Mouse (Mus musculus): ENCODE results near the gene Golga4.

Golga4 gene

GRCm38 (mm10) chr9:118506020-118506403, at the start of gene Golga4:
Gene Golga4 (plus strand): TSS chr9:118506267.
- in situ Hi-C loops (cut with MboI, MseI), result no loop called here

GRCm38 (mm10) chr9:118456405-118456804, 49.7 kb upstream of the Golga4 start:
- in situ Hi-C loops (cut with MboI, MseI), result no loop called here

GRCm38 (mm10) chr9:118458039-118458438, 48.0 kb upstream of the Golga4 start:
- in situ Hi-C loops (cut with MboI, MseI), result no loop called here

- in situ Hi-C loops (cut with MboI, MseI), result no loop called here
Measured at GRCm38 (mm10) chr9:118464031-118464430, 42.0 kb upstream of the Golga4 start.

- in situ Hi-C loops (cut with MboI, MseI), result no loop called here
Measured at GRCm38 (mm10) chr9:118468301-118468700, 37.8 kb upstream of the Golga4 start.

GRCm38 (mm10) chr9:118469272-118469671, 36.8 kb upstream of the Golga4 start:
- in situ Hi-C loops (cut with MboI, MseI), result no loop called here

GRCm38 (mm10) chr9:118471296-118471695, 34.8 kb upstream of the Golga4 start:
- in situ Hi-C loops (cut with MboI, MseI), result no loop called here

GRCm38 (mm10) chr9:118476211-118476765, 29.8 kb upstream of the Golga4 start:
- in situ Hi-C loops (cut with MboI, MseI), result loop anchor here (5.0 kb wide), 1 partner anchor 114 kb away; no protein-coding TSS in a partner anchor

- in situ Hi-C loops (cut with MboI, MseI), result loop anchor here (5.0 kb wide), 1 partner anchor 115 kb away; no protein-coding TSS in a partner anchor
Measured at GRCm38 (mm10) chr9:118476766-118477271, 29.2 kb upstream of the Golga4 start.

- in situ Hi-C loops (cut with MboI, MseI), result loop anchor here (5.0 kb wide), 1 partner anchor 115 kb away; no protein-coding TSS in a partner anchor
Measured at GRCm38 (mm10) chr9:118477281-118477931, 28.7 kb upstream of the Golga4 start.

- in situ Hi-C loops (cut with MboI, MseI), result loop anchor here (5.0 kb wide), 1 partner anchor 116 kb away; no protein-coding TSS in a partner anchor
Measured at GRCm38 (mm10) chr9:118477961-118478360, 28.1 kb upstream of the Golga4 start, which contains the start of gene Eomes. Gene Eomes (plus strand): TSS chr9:118478212.

- in situ Hi-C loops (cut with MboI, MseI), result loop anchor here (5.0 kb wide), 1 partner anchor 116 kb away; no protein-coding TSS in a partner anchor
Measured at GRCm38 (mm10) chr9:118478458-118478838, 27.6 kb upstream of the Golga4 start.

- in situ Hi-C loops (cut with MboI, MseI), result loop anchor here (5.0 kb wide), 1 partner anchor 117 kb away; no protein-coding TSS in a partner anchor
Measured at GRCm38 (mm10) chr9:118478839-118479507, 27.1 kb upstream of the Golga4 start.

GRCm38 (mm10) chr9:118479508-118480291, 26.4 kb upstream of the Golga4 start:
- in situ Hi-C loops (cut with MboI, MseI), result loop anchor here (5.0 to 10.0 kb wide), 2 partner anchors 117 to 315 kb away; no protein-coding TSS in a partner anchor

- in situ Hi-C loops (cut with MboI, MseI), result loop anchor here (10.0 kb wide), 1 partner anchor 315 kb away; no protein-coding TSS in a partner anchor
Measured at GRCm38 (mm10) chr9:118480292-118480690, 25.8 kb upstream of the Golga4 start.

GRCm38 (mm10) chr9:118482210-118482609, 23.9 kb upstream of the Golga4 start:
- in situ Hi-C loops (cut with MboI, MseI), result loop anchor here (10.0 kb wide), 1 partner anchor 317 kb away; no protein-coding TSS in a partner anchor

GRCm38 (mm10) chr9:118486361-118487095, 19.5 kb upstream of the Golga4 start:
- in situ Hi-C loops (cut with MboI, MseI), result loop anchor here (10.0 kb wide), 1 partner anchor 322 kb away; no protein-coding TSS in a partner anchor

GRCm38 (mm10) chr9:118487096-118487395, 19.0 kb upstream of the Golga4 start:
- in situ Hi-C loops (cut with MboI, MseI), result loop anchor here (10.0 kb wide), 1 partner anchor 322 kb away; no protein-coding TSS in a partner anchor

GRCm38 (mm10) chr9:118487636-118488035, 18.4 kb upstream of the Golga4 start:
- in situ Hi-C loops (cut with MboI, MseI), result loop anchor here (10.0 kb wide), 1 partner anchor 323 kb away; no protein-coding TSS in a partner anchor

All from T-helper 1 cell (primary cell).